Mouse (Mus musculus): Measurements from ENCODE around the gene Pramel1. TPM values are rescaled to one million over a fixed set of nuclear protein-coding genes. Genes with fewer than 3 reads are reported as not detected.
"Not testable (repeated sequence)": the region's sequence is repeated elsewhere in the genome, so short reads cannot be mapped to it uniquely, and the experiment has no call there.

The Pramel1 gene
- polyA plus RNA-seq, 1 experiment from 2014 or later = not detected

GRCm38 (mm10) chr4:143411566-143412218, 17.5 kb downstream of the Pramel1 start:
- WGBS = 67% methylated on average over 5 of the region's 5 CpGs
- no peak for TF ChIP-seq CTCF (IDR thresholded peaks at IDR 0.05; ENCODE audit: low read depth)
- peak overlapping the region; percentile 62 for H3K4me2 ChIP-seq
- no peak overlapping the region for H3K27ac ChIP-seq (ENCODE audit: low read depth)
- H3K27me3 ChIP-seq (ENCODE audit: insufficient read depth, low read length) = no peaks in the 10 kb centered on the region
- H3K9ac ChIP-seq = peak overlapping the region; percentile 32
- peak; percentile 23; the same call in 1 of the 2 replicates for ATAC-seq (ENCODE audit: insufficient read depth)
- H3K9me3 ChIP-seq (ENCODE audit: low read depth, low read length) = peaks cover 9% of the 10 kb centered on the region; the same call in 1 of the 2 replicates
- H3K4me1 ChIP-seq (ENCODE audit: insufficient read depth) = no peaks in the 10 kb centered on the region
- peaks cover 22% of the 10 kb centered on the region; the same call in 1 of the 2 replicates for H3K36me3 ChIP-seq (ENCODE audit: insufficient read depth)
- DNase-seq = no peak
- H3K4me3 ChIP-seq (ENCODE audit: low read depth, low read length) = peak overlapping the region; percentile 55

DNA sequence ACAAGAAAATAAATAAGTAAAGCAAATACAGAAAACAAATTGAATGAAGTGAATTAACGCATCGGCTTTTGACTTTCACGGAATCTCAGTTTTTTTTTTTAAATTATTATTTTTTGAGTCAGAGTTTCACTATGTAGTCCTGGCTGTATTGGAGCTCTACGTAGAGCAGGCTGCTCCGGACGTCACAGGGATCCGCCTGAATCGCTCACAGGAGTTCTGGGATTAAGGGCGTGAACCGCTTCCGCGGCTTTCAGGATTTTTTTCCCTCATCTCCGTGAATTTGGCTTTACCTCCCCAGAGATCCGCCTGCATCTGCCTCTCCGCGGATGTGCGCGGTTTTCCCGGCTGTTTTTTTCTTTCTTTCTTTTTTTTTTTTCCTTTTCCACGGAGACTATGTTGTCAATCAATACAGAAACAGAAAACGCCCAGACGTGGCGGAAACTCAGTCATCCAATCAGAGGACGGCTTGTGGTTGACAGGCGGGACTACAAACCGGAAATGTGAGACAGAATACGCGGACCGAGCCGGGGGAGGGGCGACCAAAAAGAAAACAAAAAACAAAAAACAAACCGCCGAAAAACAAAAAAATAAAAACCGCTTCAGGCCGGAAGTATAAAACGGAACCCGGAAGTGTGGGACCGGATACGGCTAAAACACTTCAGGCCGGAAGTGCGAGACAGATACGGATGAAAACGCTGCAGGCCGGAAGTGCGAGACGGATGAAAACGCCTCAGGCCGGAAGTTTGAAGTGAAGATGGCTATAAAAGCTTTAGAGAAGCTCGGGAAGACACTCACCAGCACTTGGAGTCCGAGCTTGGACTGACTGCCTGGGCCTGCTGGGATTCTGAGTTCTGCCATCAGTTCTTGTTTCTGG, 18.2 kb downstream of the Pramel1 start, which contains the start of gene Pramef8:
Gene Pramef8 (plus strand): TSS at position 208 of the 874 bp plus-strand sequence.
- peaks cover 30% of the 10 kb centered on the region for H3K36me3 ChIP-seq (ENCODE audit: insufficient read depth)
- peak; percentile 95 for ATAC-seq (ENCODE audit: insufficient read depth)
- peak within 1 kb of the TSS; percentile 54 for H3K9ac ChIP-seq
- WGBS = under 1% methylated on average over 50 of the region's 50 CpGs
- H3K4me1 ChIP-seq (ENCODE audit: insufficient read depth) = no peaks in the 10 kb centered on the region
- peak within 1 kb of the TSS; percentile 55 for H3K4me3 ChIP-seq (ENCODE audit: low read depth, low read length)
- peak within 1 kb of the TSS; percentile 80 for H3K27ac ChIP-seq (ENCODE audit: low read depth)
- no peak for TF ChIP-seq CTCF (IDR thresholded peaks at IDR 0.05; ENCODE audit: low read depth)
- DNase-seq = peak; percentile 96
- H3K27me3 ChIP-seq (ENCODE audit: insufficient read depth, low read length) = no peaks in the 10 kb centered on the region
- H3K9me3 ChIP-seq (ENCODE audit: low read depth, low read length) = peaks cover 9% of the 10 kb centered on the region; the same call in 1 of the 2 replicates
- H3K4me2 ChIP-seq = peak within 1 kb of the TSS; percentile 62

DNA sequence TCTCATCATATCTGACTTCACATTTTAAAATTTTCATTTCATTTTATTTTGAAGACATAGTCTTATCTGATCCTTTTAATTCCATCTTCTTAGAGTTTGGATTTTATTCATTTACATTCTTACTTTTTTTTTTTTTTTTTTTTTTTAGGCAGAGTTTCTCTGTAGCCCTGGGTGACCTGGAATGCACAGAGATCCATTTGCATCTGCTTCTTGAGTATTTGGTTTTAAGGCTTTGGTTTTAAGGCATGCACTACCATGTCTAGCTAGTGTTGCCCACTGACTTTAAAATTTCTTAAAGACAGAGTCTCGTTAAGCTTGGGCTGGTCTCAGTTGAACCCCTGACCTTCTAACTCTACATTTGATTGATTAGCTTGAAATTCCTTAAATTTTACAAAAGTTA, 19.4 kb downstream of the Pramel1 start:
- no peak for ATAC-seq (ENCODE audit: insufficient read depth)
- H3K4me2 ChIP-seq = no peak overlapping the region; the same call in 1 of the 2 replicates
- no peaks in the 10 kb centered on the region for H3K27me3 ChIP-seq (ENCODE audit: insufficient read depth, low read length)
- H3K36me3 ChIP-seq (ENCODE audit: insufficient read depth) = peaks cover 40% of the 10 kb centered on the region
- TF ChIP-seq CTCF (IDR thresholded peaks at IDR 0.05; ENCODE audit: low read depth) = no peak
- no peak overlapping the region for H3K4me3 ChIP-seq (ENCODE audit: low read depth, low read length)
- DNase-seq = no peak
- peaks cover 9% of the 10 kb centered on the region; the same call in 1 of the 2 replicates for H3K9me3 ChIP-seq (ENCODE audit: low read depth, low read length)
- WGBS = 86% methylated on average over 1 of the region's 1 CpGs
- H3K4me1 ChIP-seq (ENCODE audit: insufficient read depth) = no peaks in the 10 kb centered on the region
- no peak overlapping the region for H3K27ac ChIP-seq (ENCODE audit: low read depth)
- no peak overlapping the region for H3K9ac ChIP-seq

GRCm38 (mm10) chr4:143414121-143414520, 19.9 kb downstream of the Pramel1 start:
- Histone ChIP-seq H3K9ac (no peak overlapping the region), H3K9me3 (ENCODE audit: low read depth, low read length) (peaks cover 9% of the 10 kb centered on the region; the same call in 1 of the 2 replicates), H3K4me2 (no peak overlapping the region), H3K36me3 (ENCODE audit: insufficient read depth) (peaks cover 45% of the 10 kb centered on the region), H3K27ac (ENCODE audit: low read depth) (no peak overlapping the region), H3K4me3 (ENCODE audit: low read depth, low read length) (no peak overlapping the region), H3K27me3 (ENCODE audit: insufficient read depth, low read length) (no peaks in the 10 kb centered on the region), H3K4me1 (ENCODE audit: insufficient read depth) (no peaks in the 10 kb centered on the region)
- TF ChIP-seq CTCF (IDR thresholded peaks at IDR 0.05; ENCODE audit: low read depth) = no peak
- DNase-seq = no peak
- WGBS = 93% methylated on average over 3 of the region's 3 CpGs
- no peak for ATAC-seq (ENCODE audit: insufficient read depth)

DNA sequence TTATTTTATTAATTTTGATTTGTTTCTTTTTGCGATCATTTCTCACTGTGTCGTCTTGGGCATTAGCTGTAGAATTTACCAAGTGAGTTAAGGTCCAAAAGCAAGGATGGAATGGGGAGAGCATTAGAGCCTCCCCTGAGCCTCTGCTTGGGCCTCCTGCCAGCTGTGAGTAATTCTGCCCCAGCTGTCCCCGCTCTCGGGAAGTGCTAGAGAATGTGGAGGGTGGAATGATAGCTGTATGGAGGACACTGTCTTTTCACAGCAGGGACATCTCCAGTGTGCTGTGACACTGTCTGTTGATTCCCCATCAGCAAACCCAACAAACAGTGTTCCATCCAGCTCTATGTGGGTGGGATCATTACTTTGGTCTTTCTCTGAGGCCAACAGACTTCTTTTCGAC, 32.5 kb downstream of the Pramel1 start:
- not testable (repeated sequence) for H3K9ac ChIP-seq; H3K4me2 ChIP-seq; H3K27me3 ChIP-seq (ENCODE audit: insufficient read depth, low read length); H3K36me3 ChIP-seq (ENCODE audit: insufficient read depth); H3K4me1 ChIP-seq (ENCODE audit: insufficient read depth); H3K9me3 ChIP-seq (ENCODE audit: low read depth, low read length); H3K27ac ChIP-seq (ENCODE audit: low read depth); H3K4me3 ChIP-seq (ENCODE audit: low read depth, low read length)
- peak; percentile 87 for ATAC-seq (ENCODE audit: insufficient read depth)
- WGBS = 35% methylated on average over 5 of the region's 5 CpGs
- DNase-seq = peak; percentile 11

Other genes with a start within 250 kb of the Pramel1 start
- gene Prdm2, start 181.4 kb upstream of the Pramel1 start, polyA plus RNA-seq (2014; fragmentation: Nextera tagmentation; extraction: Ambion mirVana) = 12.0 and 12.1 TPM in 2 replicates
- 36.6 and 39.5 TPM in 2 replicates for gene Pdpn, start 94.9 kb upstream of the Pramel1 start, polyA plus RNA-seq (2014; fragmentation: Nextera tagmentation; extraction: Ambion mirVana)
- 0.11 TPM in 1 of 2 replicates, not detected in the other for gene Lrrc38, start 44.7 kb upstream of the Pramel1 start, polyA plus RNA-seq (2014; fragmentation: Nextera tagmentation; extraction: Ambion mirVana)
- 16.1 and 16.3 TPM in 2 replicates for gene Pramef8, start 18.0 kb downstream of the Pramel1 start, polyA plus RNA-seq (2014; fragmentation: Nextera tagmentation; extraction: Ambion mirVana)
- gene Oog4, start 55.9 kb downstream of the Pramel1 start, polyA plus RNA-seq (2014; fragmentation: Nextera tagmentation; extraction: Ambion mirVana) = not detected in 2 replicates
- not detected in 2 replicates for gene Gm13043, start 116.9 kb downstream of the Pramel1 start, polyA plus RNA-seq (2014; fragmentation: Nextera tagmentation; extraction: Ambion mirVana)
- gene Gm13040, start 141.5 kb downstream of the Pramel1 start, polyA plus RNA-seq (2014; fragmentation: Nextera tagmentation; extraction: Ambion mirVana) = not detected in 2 replicates
- gene BC080695, start 157.3 kb downstream of the Pramel1 start, polyA plus RNA-seq (2014; fragmentation: Nextera tagmentation; extraction: Ambion mirVana) = not detected in 2 replicates
- not detected in 2 replicates for gene Gm13057, start 157.3 kb downstream of the Pramel1 start, polyA plus RNA-seq (2014; fragmentation: Nextera tagmentation; extraction: Ambion mirVana)
- not detected in 2 replicates for gene Gm13083, start 220.6 kb downstream of the Pramel1 start, polyA plus RNA-seq (2014; fragmentation: Nextera tagmentation; extraction: Ambion mirVana)

Measured in lung, embryonic 14.5 days (tissue).